ENCODE assay signal across 8 mouse cellular contexts in genomic region chr17:47693671-47694441, GRCm38 (mm10). TPM values are rescaled to one million over a fixed set of nuclear protein-coding genes. Genes with fewer than 3 reads are reported as not detected.
DNase-seq lines count a peak whose midpoint lies in the region; ATAC-seq and TF ChIP-seq lines count a peak whose summit lies in the region.

No protein-coding gene starts in this region.

- peak; percentile 12 for DNase-seq in adrenal gland, postnatal 10 days
- DNase-seq in adrenal gland, adult 8-10 months = no peak
- DNase-seq in limb, embryonic 11.5 days (ENCODE audit: low spot score) = no peak
- DNase-seq in MN1 (ENCODE audit: low spot score) = no peak

- no peak for ATAC-seq in heart, embryonic 15.5 days (replicated peaks; ENCODE audit: insufficient number of reproducible peaks, insufficient read depth, low FRiP score, low read depth)
- ATAC-seq in limb, embryonic 11.5 days (ENCODE audit: insufficient number of reproducible peaks, low FRiP score, low TSS enrichment, low read depth) = peak; percentile 3; the same call in 1 of the 2 replicates
- ATAC-seq in frontal cortex, adult (ENCODE audit: low TSS enrichment) = no peak

- H3K27ac ChIP-seq in bone marrow, adult 2 months (ENCODE audit: control insufficient read depth, insufficient read depth, low read depth, low read length, poor library complexity) = no peak overlapping the region
- H3K27ac ChIP-seq in heart, embryonic 15.5 days = peak overlapping the region; percentile 73
- H3K27ac ChIP-seq in limb, embryonic 11.5 days (replicated peaks; ENCODE audit: low read depth, low read length) = no peak overlapping the region
- no peak overlapping the region for H3K27ac ChIP-seq in olfactory bulb, adult 2 months (ENCODE audit: insufficient read depth, low read depth, low read length)

- no peaks in the 10 kb centered on the region for H3K36me3 ChIP-seq in heart, embryonic 15.5 days
- no peaks in the 10 kb centered on the region for H3K36me3 ChIP-seq in limb, embryonic 11.5 days (ENCODE audit: control insufficient read depth, insufficient read depth, low read length)

- WGBS in bone marrow, adult 2 months = 71% methylated on average over 13 of the region's 13 CpGs
- 40% methylated on average over 13 of the region's 13 CpGs for WGBS in heart, embryonic 15.5 days
- WGBS in limb, embryonic 11.5 days = 39% methylated on average over 13 of the region's 13 CpGs
- 54% methylated on average over 13 of the region's 13 CpGs for WGBS in olfactory bulb, adult 2 months

- TF ChIP-seq CTCF in bone marrow, adult 2 months (IDR thresholded peaks at IDR 0.05; ENCODE audit: control insufficient read depth, insufficient read depth, low read length) = no peak
- no peak for TF ChIP-seq CTCF in olfactory bulb, adult 2 months (IDR thresholded peaks at IDR 0.05; ENCODE audit: insufficient read depth, low read depth, low read length)

- H3K4me2 ChIP-seq in heart, embryonic 15.5 days = peak overlapping the region; percentile 85
- peak overlapping the region; percentile 78 for H3K4me2 ChIP-seq in limb, embryonic 11.5 days (ENCODE audit: low read depth, severe bottlenecking)

- no peaks in the 10 kb centered on the region for H3K4me1 ChIP-seq in bone marrow, adult 2 months (ENCODE audit: control insufficient read depth, insufficient read depth, low read length)
- peaks cover 22% of the 10 kb centered on the region for H3K4me1 ChIP-seq in heart, embryonic 15.5 days (replicated peaks)
- H3K4me1 ChIP-seq in limb, embryonic 11.5 days (ENCODE audit: control insufficient read depth, insufficient read depth, low read length) = peaks cover 9% of the 10 kb centered on the region
- peaks cover 13% of the 10 kb centered on the region for H3K4me1 ChIP-seq in olfactory bulb, adult 2 months (ENCODE audit: control insufficient read depth, insufficient read depth, low read length)

- H3K9me3 ChIP-seq in heart, embryonic 15.5 days (replicated peaks) = no peaks in the 10 kb centered on the region
- no peaks in the 10 kb centered on the region for H3K9me3 ChIP-seq in limb, embryonic 11.5 days (ENCODE audit: control insufficient read depth, low read length)

- no peaks in the 10 kb centered on the region; the same call in 1 of the 2 replicates for H3K27me3 ChIP-seq in heart, embryonic 15.5 days
- no peaks in the 10 kb centered on the region for H3K27me3 ChIP-seq in limb, embryonic 11.5 days (ENCODE audit: control insufficient read depth, insufficient read depth, low read length)

- H3K4me3 ChIP-seq in bone marrow, adult 2 months (replicated peaks; ENCODE audit: control insufficient read depth, low read depth, low read length) = peak overlapping the region; percentile 88
- H3K4me3 ChIP-seq in heart, embryonic 15.5 days = peak overlapping the region; percentile 83
- H3K4me3 ChIP-seq in limb, embryonic 11.5 days (ENCODE audit: low read depth, low read length) = peak overlapping the region; percentile 69
- peak overlapping the region; percentile 70 for H3K4me3 ChIP-seq in olfactory bulb, adult 2 months (ENCODE audit: insufficient read depth, low read depth, low read length)

- H3K9ac ChIP-seq in heart, embryonic 15.5 days = peak overlapping the region; percentile 81
- H3K9ac ChIP-seq in limb, embryonic 11.5 days (ENCODE audit: low read length) = no peak overlapping the region; the same call in 1 of the 2 replicates

- no peak for TF ChIP-seq POLR2A in bone marrow, adult 2 months (IDR thresholded peaks at IDR 0.05; ENCODE audit: borderline replicate concordance, control insufficient read depth, low read depth, low read length)
- no peak for TF ChIP-seq POLR2A in olfactory bulb, adult 2 months (IDR thresholded peaks at IDR 0.05; ENCODE audit: insufficient read depth, low read depth, low read length)

RNA-seq across cellular contexts. Expression of gene Gm21981, which starts 0.4 kb away (rescaled TPM):
- total RNA-seq in adrenal gland, postnatal 10 days (2021) = 1 to 10 TPM; 1.1 to 1.5 TPM
- total RNA-seq in adrenal gland, adult 8-10 months (2022) = 1 to 10 TPM in 3 of 4 experiments, under 1 TPM in 1; 0.67 to 2.2 (median 1.8) TPM
- polyA plus RNA-seq in bone marrow, adult 2 months (2011; ENCODE audit: insufficient read depth, insufficient read length, low replicate concordance, missing spikeins) = not detected in 2 replicates
- polyA plus RNA-seq in heart, embryonic 15.5 days (2015; fragmentation: Nextera tagmentation; extraction: Ambion mirVana) = 0.19 and 0.49 TPM in 2 replicates
- 0.95 and 1.3 TPM in 2 replicates for polyA plus RNA-seq in limb, embryonic 11.5 days (2014; fragmentation: Nextera tagmentation; extraction: Ambion mirVana)
- polyA plus RNA-seq in olfactory bulb, adult 2 months (2012; ENCODE audit: insufficient read depth, insufficient read length, low replicate concordance, missing spikeins) = not detected in 2 replicates

RNA-seq across cellular contexts. Expression of gene Prickle4, which starts 0.7 kb away (rescaled TPM):
- 1 to 10 TPM; 2.2 to 4.8 TPM for total RNA-seq in adrenal gland, postnatal 10 days (2021)
- total RNA-seq in adrenal gland, adult 8-10 months (2022) = 1 to 10 TPM; 2.4 to 4.5 (median 3.1) TPM
- not detected in 2 replicates for polyA plus RNA-seq in bone marrow, adult 2 months (2011; ENCODE audit: insufficient read depth, insufficient read length, low replicate concordance, missing spikeins)
- polyA plus RNA-seq in heart, embryonic 15.5 days (2015; fragmentation: Nextera tagmentation; extraction: Ambion mirVana) = 0.44 and 0.53 TPM in 2 replicates
- polyA plus RNA-seq in limb, embryonic 11.5 days (2014; fragmentation: Nextera tagmentation; extraction: Ambion mirVana) = 1.8 and 2.6 TPM in 2 replicates
- not detected in 2 replicates for polyA plus RNA-seq in olfactory bulb, adult 2 months (2012; ENCODE audit: insufficient read depth, insufficient read length, low replicate concordance, missing spikeins)

RNA-seq across cellular contexts. Expression of gene Frs3, which starts 5.0 kb away (rescaled TPM):
- total RNA-seq in adrenal gland, postnatal 10 days (2021) = 1 to 10 TPM; 3.2 to 7.5 TPM
- total RNA-seq in adrenal gland, adult 8-10 months (2022) = 10 to 100 TPM in 1 of 4 experiments, 1 to 10 TPM in 3; 3.9 to 10.5 (median 8.6) TPM
- not detected in 2 replicates for polyA plus RNA-seq in bone marrow, adult 2 months (2011; ENCODE audit: insufficient read depth, insufficient read length, low replicate concordance, missing spikeins)
- polyA plus RNA-seq in heart, embryonic 15.5 days (2015; fragmentation: Nextera tagmentation; extraction: Ambion mirVana) = 3.8 and 4.1 TPM in 2 replicates
- polyA plus RNA-seq in limb, embryonic 11.5 days (2014; fragmentation: Nextera tagmentation; extraction: Ambion mirVana) = 3.9 and 4.2 TPM in 2 replicates
- not detected in 2 replicates for polyA plus RNA-seq in olfactory bulb, adult 2 months (2012; ENCODE audit: insufficient read depth, insufficient read length, low replicate concordance, missing spikeins)

RNA-seq across cellular contexts. Expression of gene Tomm6, which starts 5.7 kb away (rescaled TPM):
- 100 to 1,000 TPM; 223 to 226 TPM for total RNA-seq in adrenal gland, postnatal 10 days (2021)
- 100 to 1,000 TPM; 166 to 270 (median 207) TPM for total RNA-seq in adrenal gland, adult 8-10 months (2022)
- 127 and 178 TPM in 2 replicates for polyA plus RNA-seq in bone marrow, adult 2 months (2011; ENCODE audit: insufficient read depth, insufficient read length, low replicate concordance, missing spikeins)
- polyA plus RNA-seq in heart, embryonic 15.5 days (2015; fragmentation: Nextera tagmentation; extraction: Ambion mirVana) = 260 and 304 TPM in 2 replicates
- 404 and 441 TPM in 2 replicates for polyA plus RNA-seq in limb, embryonic 11.5 days (2014; fragmentation: Nextera tagmentation; extraction: Ambion mirVana)
- not detected in 2 replicates for polyA plus RNA-seq in olfactory bulb, adult 2 months (2012; ENCODE audit: insufficient read depth, insufficient read length, low replicate concordance, missing spikeins)

RNA-seq across cellular contexts. Expression of gene Pgc, which starts 32.8 kb away (rescaled TPM):
- not detected for total RNA-seq in adrenal gland, postnatal 10 days (2021)
- total RNA-seq in adrenal gland, adult 8-10 months (2022) = not detected
- polyA plus RNA-seq in bone marrow, adult 2 months (2011; ENCODE audit: insufficient read depth, insufficient read length, low replicate concordance, missing spikeins) = 1.1 TPM in 1 of 2 replicates, not detected in the other
- polyA plus RNA-seq in heart, embryonic 15.5 days (2015; fragmentation: Nextera tagmentation; extraction: Ambion mirVana) = 0.40 and 0.81 TPM in 2 replicates
- polyA plus RNA-seq in limb, embryonic 11.5 days (2014; fragmentation: Nextera tagmentation; extraction: Ambion mirVana) = not detected in 2 replicates
- polyA plus RNA-seq in olfactory bulb, adult 2 months (2012; ENCODE audit: insufficient read depth, insufficient read length, low replicate concordance, missing spikeins) = not detected in 2 replicates
